Mouse (Mus musculus): ENCODE measurements around the gene Tbc1d30.

GRCm38 (mm10) chr10:121263520-121264203, 87.4 kb downstream of the Tbc1d30 start:
- TF ChIP-seq CTCF (IDR thresholded peaks at IDR 0.05; ENCODE audit: low read depth, low read length) (no peak), POLR2A (IDR thresholded peaks at IDR 0.05; ENCODE audit: borderline replicate concordance, low read depth, low read length) (no peak)
